In the genomic region with DNA sequence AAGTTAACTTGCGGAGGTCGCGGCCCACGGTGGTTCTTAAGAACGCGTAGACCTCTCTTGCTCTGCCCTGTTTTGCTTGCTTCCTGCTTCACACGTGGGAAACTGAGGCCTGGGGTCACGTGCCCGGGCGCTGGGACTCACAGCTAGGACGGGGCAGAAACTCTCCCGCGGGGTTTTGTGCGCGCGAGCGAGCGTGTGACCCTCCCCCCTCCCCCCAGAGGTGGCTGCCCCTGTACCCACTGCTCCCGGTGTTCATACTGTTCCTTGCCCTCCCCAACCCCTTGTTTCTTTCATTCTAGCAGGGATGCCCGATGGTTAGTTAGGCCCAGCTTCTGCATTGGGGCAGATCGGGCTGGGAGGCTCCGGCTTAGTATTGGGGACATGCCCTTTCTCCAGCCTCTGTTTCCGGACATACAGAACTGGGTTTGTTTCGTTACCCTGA, we compare ENCODE assay signal across 8 mouse cellular contexts. TPM values are rescaled to one million over a fixed set of nuclear protein-coding genes. Genes with fewer than 3 reads are reported as not detected.
DNase-seq lines count a peak whose midpoint lies in the region; ATAC-seq and TF ChIP-seq lines count a peak whose summit lies in the region.

No protein-coding gene starts in this region.

- peak; percentile 8; the same call in 1 of the 2 replicates for TF ChIP-seq CTCF in cerebellum, adult 2 months (IDR thresholded peaks at IDR 0.05; ENCODE audit: borderline replicate concordance, insufficient read depth, low read depth, low read length)
- TF ChIP-seq CTCF in CH12.LX (conservative IDR thresholded peaks at IDR 0.05 in 1 of 2, IDR thresholded peaks at IDR 0.05 in 1 of 2; ENCODE audit: low read depth in 2 of 2, low read length in 2 of 2): no peak
- no peak for TF ChIP-seq CTCF in liver, embryonic 14.5 days (IDR thresholded peaks at IDR 0.05; ENCODE audit: low read depth)

- DNase-seq in cerebellum, adult 2 months: no peak
- DNase-seq in CH12.LX (ENCODE audit: extremely low read depth): peak; percentile 41
- no peak for DNase-seq in liver, embryonic 14.5 days (ENCODE audit: low read depth in 3 of 3, low spot score in 3 of 3)
- no peak for DNase-seq in gastrocnemius, adult 18-20 months (ENCODE audit: low spot score)
- no peak for DNase-seq in right cerebral cortex, postnatal 10 days (ENCODE audit: low spot score in 2 of 2)
- no peak for DNase-seq in right cerebral cortex, postnatal 4 days

- peaks cover 25% of the 10 kb centered on the region for H3K4me1 ChIP-seq in cerebellum, adult 2 months (ENCODE audit: control insufficient read depth, insufficient read depth, low read length)
- H3K4me1 ChIP-seq in CH12.LX (ENCODE audit: control insufficient read depth in 1 of 2, insufficient read depth in 2 of 2): peaks cover 34 to 74% of the 10 kb centered on the region in 2 experiments
- H3K4me1 ChIP-seq in forebrain, embryonic 15.5 days: peaks cover 19% of the 10 kb centered on the region
- H3K4me1 ChIP-seq in liver, embryonic 14.5 days (replicated peaks; ENCODE audit: control insufficient read depth in 2 of 2, insufficient read depth in 2 of 2, low read length in 1 of 2): peaks cover 16 to 38% of the 10 kb centered on the region in 2 experiments

- H3K79me2 ChIP-seq in CH12.LX (replicated peaks; ENCODE audit: control insufficient read depth, extremely low read depth, insufficient read depth, poor library complexity, severe bottlenecking): 0 out of 2 replicates have a peak, but pooled peaks cover 6% of the 10 kb centered on the region

- no peaks in the 10 kb centered on the region for H3K27me3 ChIP-seq in cerebellum, adult 2 months (ENCODE audit: control insufficient read depth, insufficient read depth, low read length)
- peaks cover 10% of the 10 kb centered on the region for H3K27me3 ChIP-seq in CH12.LX (replicated peaks)
- H3K27me3 ChIP-seq in forebrain, embryonic 15.5 days: no peaks in the 10 kb centered on the region
- H3K27me3 ChIP-seq in liver, embryonic 14.5 days (ENCODE audit: control insufficient read depth, insufficient read depth, low read length): no peaks in the 10 kb centered on the region

- peak overlapping the region; percentile 41 for H3K4me2 ChIP-seq in CH12.LX (ENCODE audit: insufficient read depth, low read depth, poor library complexity, severe bottlenecking)
- peak overlapping the region; percentile 89 for H3K4me2 ChIP-seq in forebrain, embryonic 15.5 days (replicated peaks)
- H3K4me2 ChIP-seq in liver, embryonic 14.5 days (ENCODE audit: low read depth): peak overlapping the region; percentile 81

- dilution Hi-C loops in CH12.LX (cut with MboI; ENCODE audit: extremely low pct_ligation_motif_present, extremely low pct_unique_long_range_greater_than_20kb, low sequenced_read_pairs): no loop called here

- no peak for TF ChIP-seq POLR2A in cerebellum, adult 2 months (IDR thresholded peaks at IDR 0.05; ENCODE audit: borderline replicate concordance, insufficient read depth, low read length)
- TF ChIP-seq POLR2A in CH12.LX (IDR thresholded peaks at IDR 0.05; ENCODE audit: low read depth, low read length): no peak

- TF ChIP-seq RAD21 in CH12.LX (IDR thresholded peaks at IDR 0.05; ENCODE audit: low read depth, low read length): no peak

- WGBS in cerebellum, adult 2 months: under 1% methylated on average over 24 of the region's 24 CpGs
- under 1% methylated on average over 24 of the region's 24 CpGs for WGBS in forebrain, embryonic 15.5 days
- WGBS in liver, embryonic 14.5 days (ENCODE audit: insufficient replicate concordance): under 1% methylated on average over 24 of the region's 24 CpGs

- H3K36me3 ChIP-seq in CH12.LX (replicated peaks in 1 of 2; ENCODE audit: control insufficient read depth in 1 of 2, insufficient read depth in 1 of 2, low read length in 1 of 2): peaks cover 0 to 2% of the 10 kb centered on the region in 2 experiments
- no peaks in the 10 kb centered on the region for H3K36me3 ChIP-seq in forebrain, embryonic 15.5 days
- no peaks in the 10 kb centered on the region for H3K36me3 ChIP-seq in liver, embryonic 14.5 days (replicated peaks; ENCODE audit: control insufficient read depth, insufficient read depth, low read depth)

- no peak for ATAC-seq in cerebellum, adult (ENCODE audit: insufficient number of reproducible peaks, low FRiP score, low TSS enrichment)
- no peak; the same call in 1 of the 2 replicates for ATAC-seq in forebrain, embryonic 15.5 days (replicated peaks)
- ATAC-seq in liver, embryonic 14.5 days (ENCODE audit: insufficient read depth): no peak; the same call in 1 of the 2 replicates

- H3K9me3 ChIP-seq in CH12.LX (replicated peaks; ENCODE audit: low read length): no peaks in the 10 kb centered on the region
- no peaks in the 10 kb centered on the region for H3K9me3 ChIP-seq in forebrain, embryonic 15.5 days
- no peaks in the 10 kb centered on the region for H3K9me3 ChIP-seq in liver, embryonic 14.5 days (ENCODE audit: control insufficient read depth, low read length)

- H3K27ac ChIP-seq in cerebellum, adult 2 months (ENCODE audit: insufficient read depth, low read length): peak overlapping the region; percentile 71
- no peak overlapping the region for H3K27ac ChIP-seq in CH12.LX (ENCODE audit: insufficient read depth, low read depth)
- 0 out of 2 replicates have a peak overlapping the region, but pooled peaks have one; percentile 3 for H3K27ac ChIP-seq in forebrain, embryonic 15.5 days (replicated peaks)
- peak overlapping the region; percentile 18 for H3K27ac ChIP-seq in liver, embryonic 14.5 days

- peak overlapping the region; percentile 84 for H3K4me3 ChIP-seq in cerebellum, adult 2 months (replicated peaks; ENCODE audit: insufficient read depth, low read depth, low read length)
- H3K4me3 ChIP-seq in CH12.LX (replicated peaks in 1 of 3; ENCODE audit: low read depth in 2 of 3, low read length in 2 of 3, poor library complexity in 1 of 3): peak overlapping the region; percentile 61 to 94 (median 89)
- H3K4me3 ChIP-seq in forebrain, embryonic 15.5 days: peak overlapping the region; percentile 54
- H3K4me3 ChIP-seq in liver, embryonic 14.5 days (ENCODE audit: insufficient read depth in 1 of 2, low read depth in 2 of 2, low read length in 2 of 2): peak overlapping the region; percentile 73 to 80

- peak overlapping the region; percentile 64 for H3K9ac ChIP-seq in CH12.LX (ENCODE audit: insufficient read depth, low read depth)
- peak overlapping the region; percentile 69 for H3K9ac ChIP-seq in forebrain, embryonic 15.5 days (replicated peaks)
- peak overlapping the region; percentile 81 for H3K9ac ChIP-seq in liver, embryonic 14.5 days (replicated peaks)

- TF ChIP-seq EP300 in CH12.LX (IDR thresholded peaks at IDR 0.05; ENCODE audit: low read length): no peak
- no peak for TF ChIP-seq EP300 in liver, embryonic 14.5 days (IDR thresholded peaks at IDR 0.05; ENCODE audit: low read depth)

- in situ Hi-C loops in CH12.LX (cut with MboI; ENCODE audit: low pct_ligation_motif_present, low pct_unique_long_range_greater_than_20kb, low sequenced_read_pairs): loop anchor here (10.0 kb wide), 1 partner anchor 48 kb away; the partner anchor contains the start of gene Tfip11

TF ChIP-seq in CH12.LX, 34 proteins besides CTCF, POLR2A, EP300 and RAD21:
- TF ChIP-seq USF1 (IDR thresholded peaks at IDR 0.05; ENCODE audit: low read depth, low read length): peak; percentile 60
- TF ChIP-seq NELFE (IDR thresholded peaks at IDR 0.05; ENCODE audit: low read depth, low read length): no peak
- 0 out of 2 replicates have a peak, but pooled peaks have one; percentile 52 for TF ChIP-seq SIN3A (IDR thresholded peaks at IDR 0.05; ENCODE audit: low read length)
- peak; percentile 36; the same call in 1 of the 2 replicates for TF ChIP-seq MXI1 (IDR thresholded peaks at IDR 0.05; ENCODE audit: low read depth, low read length)
- TF ChIP-seq BHLHE40 (IDR thresholded peaks at IDR 0.05; ENCODE audit: low read depth, low read length): peak; percentile 83
TF ChIP-seq in CH12.LX: peak in this region for 4.

RNA-seq across cellular contexts. Expression of gene Tpst2, which starts 0.4 kb away (rescaled TPM):
- 30.3 and 35.2 TPM in 2 replicates for polyA plus RNA-seq in cerebellum, adult 2 months (2012; rRNA removed)
- total RNA-seq in CH12.LX (2012; rRNA removed) (20.6 and 20.7 TPM in 2 replicates), CH12.LX (2014; rRNA removed) (12.6 and 13.3 TPM in 2 replicates)
- polyA plus RNA-seq in CH12.LX (2012; ENCODE audit: insufficient read length, low read depth): 10.8 and 15.6 TPM in 2 replicates
- 28.8 and 29.5 TPM in 2 replicates for polyA plus RNA-seq in forebrain, embryonic 15.5 days (2015; fragmentation: Nextera tagmentation; extraction: Ambion mirVana)
- 16.2 and 17.2 TPM in 2 replicates for polyA plus RNA-seq in liver, embryonic 14.5 days (2012; rRNA removed)
- 30.7 and 30.9 TPM in 2 replicates for polyA plus RNA-seq in liver, embryonic 14.5 days (2014; fragmentation: Nextera tagmentation; extraction: Ambion mirVana)
- 10 to 100 TPM; 16.0 to 22.4 TPM for total RNA-seq in gastrocnemius, adult 18-20 months (2021)

RNA-seq across cellular contexts. Expression of gene Crybb1, which starts 21.3 kb away (rescaled TPM):
- 1.3 and 1.9 TPM in 2 replicates for polyA plus RNA-seq in cerebellum, adult 2 months (2012; rRNA removed)
- total RNA-seq in CH12.LX (2012; rRNA removed) (not detected in 2 replicates), CH12.LX (2014; rRNA removed) (not detected in 2 replicates)
- polyA plus RNA-seq in CH12.LX (2012; ENCODE audit: insufficient read length, low read depth): not detected in 2 replicates
- polyA plus RNA-seq in forebrain, embryonic 15.5 days (2015; fragmentation: Nextera tagmentation; extraction: Ambion mirVana): 5.4 and 5.5 TPM in 2 replicates
- not detected in 2 replicates for polyA plus RNA-seq in liver, embryonic 14.5 days (2012; rRNA removed)
- polyA plus RNA-seq in liver, embryonic 14.5 days (2014; fragmentation: Nextera tagmentation; extraction: Ambion mirVana): 0.24 TPM in 1 of 2 replicates, not detected in the other
- total RNA-seq in gastrocnemius, adult 18-20 months (2021): 1 to 10 TPM; 1.2 to 1.9 TPM

RNA-seq across cellular contexts. Expression of gene Cryba4, which starts 24.6 kb away (rescaled TPM):
- 0.51 and 0.52 TPM in 2 replicates for polyA plus RNA-seq in cerebellum, adult 2 months (2012; rRNA removed)
- total RNA-seq in CH12.LX (2012; rRNA removed): 0.25 TPM in 1 of 2 replicates, not detected in the other
- not detected in 2 replicates for total RNA-seq in CH12.LX (2014; rRNA removed)
- not detected in 2 replicates for polyA plus RNA-seq in CH12.LX (2012; ENCODE audit: insufficient read length, low read depth)
- 1.6 and 1.8 TPM in 2 replicates for polyA plus RNA-seq in forebrain, embryonic 15.5 days (2015; fragmentation: Nextera tagmentation; extraction: Ambion mirVana)
- 0.39 and 0.63 TPM in 2 replicates for polyA plus RNA-seq in liver, embryonic 14.5 days (2012; rRNA removed)
- polyA plus RNA-seq in liver, embryonic 14.5 days (2014; fragmentation: Nextera tagmentation; extraction: Ambion mirVana): 0.59 and 0.95 TPM in 2 replicates
- under 1 TPM; 0.57 to 0.68 TPM for total RNA-seq in gastrocnemius, adult 18-20 months (2021)

RNA-seq across cellular contexts. Expression of gene Tfip11, which starts 49.2 kb away (rescaled TPM):
- 48.2 and 50.8 TPM in 2 replicates for polyA plus RNA-seq in cerebellum, adult 2 months (2012; rRNA removed)
- total RNA-seq in CH12.LX (2012; rRNA removed) (23.8 and 29.0 TPM in 2 replicates), CH12.LX (2014; rRNA removed) (6.6 and 8.8 TPM in 2 replicates)
- polyA plus RNA-seq in CH12.LX (2012; ENCODE audit: insufficient read length, low read depth): 28.6 and 31.7 TPM in 2 replicates
- polyA plus RNA-seq in forebrain, embryonic 15.5 days (2015; fragmentation: Nextera tagmentation; extraction: Ambion mirVana): 33.9 and 34.4 TPM in 2 replicates
- polyA plus RNA-seq in liver, embryonic 14.5 days (2012; rRNA removed): 10.7 and 11.6 TPM in 2 replicates
- 8.0 and 9.2 TPM in 2 replicates for polyA plus RNA-seq in liver, embryonic 14.5 days (2014; fragmentation: Nextera tagmentation; extraction: Ambion mirVana)
- total RNA-seq in gastrocnemius, adult 18-20 months (2021): 10 to 100 TPM; 13.0 to 13.2 TPM
